Mouse (Mus musculus) spleen, adult 2 months (tissue): ENCODE measurements around the gene Ucma.

ENCODE experiments used
- CTCF ChIP-seq: fragments of 200-500 bp; IDR thresholded peaks from 2 replicates; pipeline ENCODE4 v1.5.1; 2011; ENCODE audit warnings: mild to moderate bottlenecking, inconsistent platforms; ENCODE audit not compliant: insufficient read depth, insufficient read length, insufficient replicate concordance; ENCODE audit errors: extremely low read depth
- POLR2A ChIP-seq: fragments of 200-500 bp; IDR thresholded peaks from 2 replicates; pipeline ENCODE4 v1.6.1; 2011; ENCODE audit warnings: low read depth, low read length, inconsistent platforms

GRCm38 (mm10) chr2:5007107-5007506, 31.2 kb downstream of the Ucma start:
- TF ChIP-seq CTCF (no peak), POLR2A (no peak)
